Mouse (Mus musculus) ovary, postnatal 10 days (tissue): ENCODE results near the gene Gpc6.

ENCODE experiments used
- DNase-seq: peaks from one replicate; pipeline ENCODE4 v3.0.0; 2022; ENCODE audit warnings: low spot score

Gene Gpc6

GRCm38 (mm10) chr14:117930848-117931816 is 1006.0 kb downstream of the Gpc6 start:
- DNase-seq = no peak

- DNase-seq = no peak
These were observed 1007.2 kb downstream of the Gpc6 start for GRCm38 (mm10) chr14:117932163-117932851.

GRCm38 (mm10) chr14:117938554-117938953 is 1013.4 kb downstream of the Gpc6 start:
- no peak for DNase-seq

- DNase-seq = no peak
These were observed 1014.4 kb downstream of the Gpc6 start for GRCm38 (mm10) chr14:117939471-117939870.

- no peak for DNase-seq
These were observed 1020.9 kb downstream of the Gpc6 start for GRCm38 (mm10) chr14:117945920-117946503.

- no peak for DNase-seq
These were observed 1026.2 kb downstream of the Gpc6 start for GRCm38 (mm10) chr14:117951265-117951664.

- DNase-seq = no peak
These were observed 1026.6 kb downstream of the Gpc6 start for GRCm38 (mm10) chr14:117951686-117952085.

GRCm38 (mm10) chr14:117956051-117956450 is 1030.9 kb downstream of the Gpc6 start:
- DNase-seq = no peak

GRCm38 (mm10) chr14:117958389-117958788 is 1033.3 kb downstream of the Gpc6 start:
- no peak for DNase-seq

GRCm38 (mm10) chr14:117961267-117961666 is 1036.2 kb downstream of the Gpc6 start:
- no peak for DNase-seq

GRCm38 (mm10) chr14:117961844-117962243 is 1036.7 kb downstream of the Gpc6 start:
- no peak for DNase-seq

GRCm38 (mm10) chr14:117962453-117962852 is 1037.3 kb downstream of the Gpc6 start:
- no peak for DNase-seq

GRCm38 (mm10) chr14:117972576-117972975 is 1047.5 kb downstream of the Gpc6 start:
- no peak for DNase-seq

- no peak for DNase-seq
These were observed 1056.4 kb downstream of the Gpc6 start for GRCm38 (mm10) chr14:117981532-117981931.

- DNase-seq = no peak
These were observed 1063.3 kb downstream of the Gpc6 start for GRCm38 (mm10) chr14:117988444-117988843.

GRCm38 (mm10) chr14:117990203-117990602 is 1065.1 kb downstream of the Gpc6 start:
- DNase-seq = no peak

GRCm38 (mm10) chr14:117992600-117993256 is 1067.6 kb downstream of the Gpc6 start:
- DNase-seq = no peak

GRCm38 (mm10) chr14:117993845-117994244 is 1068.7 kb downstream of the Gpc6 start:
- no peak for DNase-seq

- DNase-seq = no peak
These were observed 1079.3 kb downstream of the Gpc6 start for GRCm38 (mm10) chr14:118004434-118004833.

- peak; percentile 6 for DNase-seq
These were observed 1080.6 kb downstream of the Gpc6 start for GRCm38 (mm10) chr14:118005697-118006096.

- no peak for DNase-seq
These were observed 1084.4 kb downstream of the Gpc6 start for GRCm38 (mm10) chr14:118009541-118009940.

- no peak for DNase-seq
These were observed 1088.1 kb downstream of the Gpc6 start for GRCm38 (mm10) chr14:118013237-118013636.
